ENCODE assay signal across 8 mouse cellular contexts in the genomic region with DNA sequence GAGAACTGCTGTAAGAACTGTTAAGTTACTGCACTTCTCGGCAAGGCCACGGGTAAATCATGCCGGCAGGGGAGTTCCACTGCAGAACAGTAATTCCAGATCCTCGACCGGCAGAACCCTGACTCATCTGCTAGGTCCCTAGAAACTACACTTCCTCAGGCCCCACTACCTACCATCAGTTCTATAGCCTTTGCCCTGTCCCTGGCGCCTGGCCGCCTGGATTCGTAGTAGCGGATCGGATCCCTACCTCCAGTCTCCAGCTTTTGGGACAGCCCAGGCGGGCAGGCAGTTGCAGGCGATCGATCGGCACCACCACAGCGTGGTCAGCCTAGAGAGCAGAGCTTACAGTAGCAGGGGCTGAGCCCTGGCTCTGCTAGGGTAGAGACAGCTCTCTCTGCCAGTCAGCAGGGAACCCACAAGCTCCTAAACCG. TPM values are rescaled to one million over a fixed set of nuclear protein-coding genes. Genes with fewer than 3 reads are reported as not detected.
DNase-seq lines count a peak whose midpoint lies in the region; ATAC-seq and TF ChIP-seq lines count a peak whose summit lies in the region.

No protein-coding gene starts in this region.

- no peaks in the 10 kb centered on the region for H3K9me3 ChIP-seq in forebrain, embryonic 10.5 days
- no peaks in the 10 kb centered on the region for H3K9me3 ChIP-seq in hindbrain, embryonic 14.5 days (ENCODE audit: control insufficient read depth, low read length)
- H3K9me3 ChIP-seq in liver, embryonic 12.5 days (replicated peaks), result no peaks in the 10 kb centered on the region

- H3K36me3 ChIP-seq in testis, adult 2 months (ENCODE audit: control insufficient read depth, insufficient read depth, low read length), result no peaks in the 10 kb centered on the region
- no peaks in the 10 kb centered on the region for H3K36me3 ChIP-seq in forebrain, embryonic 10.5 days (replicated peaks)
- no peaks in the 10 kb centered on the region for H3K36me3 ChIP-seq in hindbrain, embryonic 14.5 days (replicated peaks; ENCODE audit: control insufficient read depth, insufficient read depth)
- no peaks in the 10 kb centered on the region for H3K36me3 ChIP-seq in liver, embryonic 12.5 days

- H3K9ac ChIP-seq in hindbrain, embryonic 14.5 days, result peak overlapping the region; percentile 53
- no peak overlapping the region for H3K9ac ChIP-seq in liver, embryonic 12.5 days

- peak overlapping the region; percentile 42; the same call in 1 of the 2 replicates for H3K27ac ChIP-seq in testis, adult 2 months (ENCODE audit: control insufficient read depth, insufficient read depth, low read depth, low read length)
- peak overlapping the region; percentile 68 for H3K27ac ChIP-seq in forebrain, embryonic 10.5 days
- no peak overlapping the region; the same call in 1 of the 2 replicates for H3K27ac ChIP-seq in hindbrain, embryonic 14.5 days
- no peak overlapping the region for H3K27ac ChIP-seq in liver, embryonic 12.5 days

- ATAC-seq in hindbrain, embryonic 14.5 days (ENCODE audit: low FRiP score), result peak; percentile 78; the same call in 1 of the 2 replicates
- peak; percentile 67; the same call in 1 of the 2 replicates for ATAC-seq in liver, embryonic 12.5 days

- no peak for TF ChIP-seq CTCF in testis, adult 2 months (IDR thresholded peaks at IDR 0.05; ENCODE audit: control insufficient read depth, insufficient read depth, insufficient replicate concordance, low read depth, low read length)

- 2% methylated on average over 16 of the region's 16 CpGs for WGBS in forebrain, embryonic 10.5 days
- 2% methylated on average over 16 of the region's 16 CpGs for WGBS in hindbrain, embryonic 14.5 days
- 15% methylated on average over 16 of the region's 16 CpGs for WGBS in liver, embryonic 12.5 days (ENCODE audit: insufficient replicate concordance)

- no peaks in the 10 kb centered on the region for H3K27me3 ChIP-seq in testis, adult 2 months (ENCODE audit: control insufficient read depth, insufficient read depth, low read length)
- peaks cover 74% of the 10 kb centered on the region for H3K27me3 ChIP-seq in forebrain, embryonic 10.5 days (ENCODE audit: poor library complexity, severe bottlenecking)
- H3K27me3 ChIP-seq in hindbrain, embryonic 14.5 days (ENCODE audit: control insufficient read depth, insufficient read depth, low read length), result peaks cover 53% of the 10 kb centered on the region
- H3K27me3 ChIP-seq in liver, embryonic 12.5 days (replicated peaks), result peaks cover 75% of the 10 kb centered on the region

- DNase-seq in testis, postnatal 14 days (ENCODE audit: low spot score), result no peak
- peak; percentile 61 for DNase-seq in forebrain, embryonic 10.5 days (ENCODE audit: extremely low spot score, low spot score)
- no peak for DNase-seq in hindbrain, embryonic 14.5 days (ENCODE audit: low spot score)
- DNase-seq in ovary, postnatal 36 days (ENCODE audit: low spot score), result peak; percentile 50
- no peak for DNase-seq in frontal cortex, adult 2 months (ENCODE audit: extremely low spot score in 1 of 2, low spot score in 1 of 2)
- no peak for DNase-seq in urinary bladder, postnatal 10 days (ENCODE audit: low spot score)

- peak overlapping the region; percentile 75 for H3K4me3 ChIP-seq in testis, adult 2 months (ENCODE audit: control insufficient read depth, low read depth, low read length)
- peak overlapping the region; percentile 38 for H3K4me3 ChIP-seq in forebrain, embryonic 10.5 days
- peak overlapping the region; percentile 22 for H3K4me3 ChIP-seq in hindbrain, embryonic 14.5 days (replicated peaks; ENCODE audit: low read length)
- peak overlapping the region; percentile 25; the same call in 1 of the 2 replicates for H3K4me3 ChIP-seq in liver, embryonic 12.5 days

- peak overlapping the region; percentile 51 for H3K4me2 ChIP-seq in hindbrain, embryonic 14.5 days (replicated peaks)
- peak overlapping the region; percentile 41 for H3K4me2 ChIP-seq in liver, embryonic 12.5 days

- TF ChIP-seq POLR2A in testis, adult 2 months (IDR thresholded peaks at IDR 0.05; ENCODE audit: control insufficient read depth, low read depth, low read length), result no peak

- H3K4me1 ChIP-seq in testis, adult 2 months (ENCODE audit: control insufficient read depth, insufficient read depth, low read length), result peaks cover 7% of the 10 kb centered on the region
- H3K4me1 ChIP-seq in forebrain, embryonic 10.5 days, result peaks cover 51% of the 10 kb centered on the region
- H3K4me1 ChIP-seq in hindbrain, embryonic 14.5 days (replicated peaks; ENCODE audit: control insufficient read depth, insufficient read depth, low read length), result 0 out of 2 replicates have a peak, but pooled peaks cover 3% of the 10 kb centered on the region
- no peaks in the 10 kb centered on the region for H3K4me1 ChIP-seq in liver, embryonic 12.5 days

RNA-seq across cellular contexts. Expression of a gene that starts 14.2 kb away (rescaled TPM):
- 0.14 and 0.16 TPM in 2 replicates for polyA plus RNA-seq in testis, adult 2 months (2012; rRNA removed)
- 2.5 and 2.6 TPM in 2 replicates for polyA plus RNA-seq in forebrain, embryonic 10.5 days (2016; fragmentation: Nextera tagmentation; extraction: Ambion mirVana)
- 2.3 and 2.9 TPM in 2 replicates for polyA plus RNA-seq in hindbrain, embryonic 14.5 days (2014; fragmentation: Nextera tagmentation; extraction: Ambion mirVana)
- polyA plus RNA-seq in liver, embryonic 12.5 days (2016; fragmentation: Nextera tagmentation; extraction: Ambion mirVana), result 0.25 and 0.28 TPM in 2 replicates
- polyA plus RNA-seq in frontal cortex, adult 2 months (2012; rRNA removed), result 2.8 and 3.3 TPM in 2 replicates

Comparison
In these comparisons a context has a peak if more than half of its experiments do, and no peak if none do; other contexts are left out.
1. H3K27ac ChIP-seq: peak in testis, adult 2 months (single experiment) and forebrain, embryonic 10.5 days (single experiment); none in hindbrain, embryonic 14.5 days (single experiment) and liver, embryonic 12.5 days (single experiment).
2. H3K4me3 ChIP-seq: peak in every context shown above with its lines; median percentile 75 in testis, adult 2 months; 38 in forebrain, embryonic 10.5 days; 25 in liver, embryonic 12.5 days; 22 in hindbrain, embryonic 14.5 days.
3. DNase-seq: peak in forebrain, embryonic 10.5 days (single experiment) and ovary, postnatal 36 days (single experiment); none in testis, postnatal 14 days (single experiment), hindbrain, embryonic 14.5 days (single experiment), frontal cortex, adult 2 months (0 of 2) and urinary bladder, postnatal 10 days (single experiment).